Mouse (Mus musculus): ENCODE measurements around the gene Nln. TPM values are rescaled to one million over a fixed set of nuclear protein-coding genes. Genes with fewer than 3 reads are reported as not detected.

Nln gene
- total and polyA plus RNA-seq, 3 experiments, result 15.4 to 229 (median 16.1) TPM

GRCm38 (mm10) chr13:104029511-104029910, 79.9 kb downstream of the Nln start:
- no peaks in the 10 kb centered on the region for H3K9me3 ChIP-seq (replicated peaks; ENCODE audit: insufficient read depth, low read length)
- no peaks in the 10 kb centered on the region for H3K79me2 ChIP-seq (ENCODE audit: control insufficient read depth, insufficient read depth, low read length, poor library complexity)
- DNase-seq (ENCODE audit: low read depth, low spot score), result no peak
- no peak overlapping the region for H3K9ac ChIP-seq (ENCODE audit: control insufficient read depth, low read depth, low read length, poor library complexity, severe bottlenecking)
- H3K27ac ChIP-seq (ENCODE audit: control insufficient read depth, low read depth, low read length), result no peak overlapping the region
- H3K36me3 ChIP-seq (ENCODE audit: control insufficient read depth in 1 of 2, insufficient read depth in 2 of 2, low read length in 2 of 2), result peaks cover 0 to 21% of the 10 kb centered on the region in 2 experiments; a peak in 3 of 4 replicates
- H3K4me1 ChIP-seq (ENCODE audit: control insufficient read depth in 1 of 2, insufficient read depth in 2 of 2, low read length in 2 of 2), result peaks cover 14 to 26% of the 10 kb centered on the region in 2 experiments
- TF ChIP-seq ETS1 (IDR thresholded peaks at IDR 0.05; ENCODE audit: low read depth, low read length) (no peak), GABPA (IDR thresholded peaks at IDR 0.05; ENCODE audit: low read depth, low read length) (no peak), EP300 (IDR thresholded peaks at IDR 0.05; ENCODE audit: low read depth in 1 of 2, low read length in 2 of 2) (peak; percentile 40 to 65; a peak in 3 of 4 replicates), TCF12 (IDR thresholded peaks at IDR 0.05; ENCODE audit: low read depth, low read length) (peak; percentile 44; the same call in 1 of the 2 replicates), NELFE (IDR thresholded peaks at IDR 0.05; ENCODE audit: low read depth, low read length) (no peak), ELF1 (IDR thresholded peaks at IDR 0.05; ENCODE audit: low read depth, low read length) (no peak), GATA1 (IDR thresholded peaks at IDR 0.05; ENCODE audit: low read depth, low read length) (peak; percentile 77), USF1 (IDR thresholded peaks at IDR 0.05; ENCODE audit: low read depth, low read length) (no peak)
- no peak overlapping the region for H3K4me3 ChIP-seq (ENCODE audit: control insufficient read depth in 1 of 2, insufficient read depth in 1 of 2, low read depth in 2 of 2, low read length in 2 of 2)
- no peaks in the 10 kb centered on the region for H3K27me3 ChIP-seq (ENCODE audit: control insufficient read depth in 1 of 2, insufficient read depth in 2 of 2, low read length in 2 of 2)

GRCm38 (mm10) chr13:104029089-104029488, 80.3 kb downstream of the Nln start:
- DNase-seq (ENCODE audit: low read depth, low spot score), result no peak
- Histone ChIP-seq H3K27me3 (ENCODE audit: control insufficient read depth in 1 of 2, insufficient read depth in 2 of 2, low read length in 2 of 2) (no peaks in the 10 kb centered on the region), H3K4me1 (ENCODE audit: control insufficient read depth in 1 of 2, insufficient read depth in 2 of 2, low read length in 2 of 2) (peaks cover 14 to 26% of the 10 kb centered on the region in 2 experiments), H3K9ac (ENCODE audit: control insufficient read depth, low read depth, low read length, poor library complexity, severe bottlenecking) (no peak overlapping the region), H3K79me2 (ENCODE audit: control insufficient read depth, insufficient read depth, low read length, poor library complexity) (no peaks in the 10 kb centered on the region), H3K27ac (ENCODE audit: control insufficient read depth, low read depth, low read length) (no peak overlapping the region), H3K4me3 (ENCODE audit: control insufficient read depth in 1 of 2, insufficient read depth in 1 of 2, low read depth in 2 of 2, low read length in 2 of 2) (no peak overlapping the region), H3K36me3 (ENCODE audit: control insufficient read depth in 1 of 2, insufficient read depth in 2 of 2, low read length in 2 of 2) (peaks cover 0 to 21% of the 10 kb centered on the region in 2 experiments; a peak in 3 of 4 replicates), H3K9me3 (replicated peaks; ENCODE audit: insufficient read depth, low read length) (no peaks in the 10 kb centered on the region)
- no peak for TF ChIP-seq TAL1 (IDR thresholded peaks at IDR 0.05; ENCODE audit: low read length)
- no peak for TF ChIP-seq MYB (IDR thresholded peaks at IDR 0.05; ENCODE audit: low read depth, low read length)
- TF ChIP-seq ZNF384 (IDR thresholded peaks at IDR 0.05; ENCODE audit: low read depth, low read length), result no peak
- TF ChIP-seq KAT2A (conservative IDR thresholded peaks at IDR 0.05; ENCODE audit: low read depth, low read length), result no peak
- TF ChIP-seq HCFC1 (IDR thresholded peaks at IDR 0.05; ENCODE audit: low read depth, low read length), result no peak
- TF ChIP-seq NELFE (IDR thresholded peaks at IDR 0.05; ENCODE audit: low read depth, low read length), result no peak
- no peak for TF ChIP-seq CTCF (IDR thresholded peaks at IDR 0.05 in 2 of 3, conservative IDR thresholded peaks at IDR 0.05 in 1 of 3; ENCODE audit: control insufficient read depth in 1 of 3, insufficient read depth in 1 of 3, low read depth in 2 of 3, low read length in 3 of 3, poor library complexity in 1 of 3, severe bottlenecking in 1 of 3)
- TF ChIP-seq POLR2AphosphoS5 (IDR thresholded peaks at IDR 0.05; ENCODE audit: borderline replicate concordance, low read depth, low read length), result no peak
- TF ChIP-seq POLR2A (IDR thresholded peaks at IDR 0.05; ENCODE audit: control insufficient read depth in 1 of 2, insufficient read depth in 1 of 2, low read depth in 1 of 2, low read length in 2 of 2, poor library complexity in 1 of 2), result no peak
- no peak for TF ChIP-seq NRF1 (IDR thresholded peaks at IDR 0.05; ENCODE audit: insufficient read depth, low read depth, low read length, poor library complexity, severe bottlenecking)
- TF ChIP-seq BHLHE40 (IDR thresholded peaks at IDR 0.05; ENCODE audit: borderline replicate concordance, low read depth, low read length), result no peak
- TF ChIP-seq ZC3H11A (IDR thresholded peaks at IDR 0.05; ENCODE audit: low read depth, low read length), result no peak

All from MEL (cell line).